Mouse (Mus musculus): ENCODE measurements around the gene Lsm7. TPM values are rescaled to one million over a fixed set of nuclear protein-coding genes. Genes with fewer than 3 reads are reported as not detected.

Lsm7 gene
- polyA plus RNA-seq, 1 experiment, result 150 TPM

DNA sequence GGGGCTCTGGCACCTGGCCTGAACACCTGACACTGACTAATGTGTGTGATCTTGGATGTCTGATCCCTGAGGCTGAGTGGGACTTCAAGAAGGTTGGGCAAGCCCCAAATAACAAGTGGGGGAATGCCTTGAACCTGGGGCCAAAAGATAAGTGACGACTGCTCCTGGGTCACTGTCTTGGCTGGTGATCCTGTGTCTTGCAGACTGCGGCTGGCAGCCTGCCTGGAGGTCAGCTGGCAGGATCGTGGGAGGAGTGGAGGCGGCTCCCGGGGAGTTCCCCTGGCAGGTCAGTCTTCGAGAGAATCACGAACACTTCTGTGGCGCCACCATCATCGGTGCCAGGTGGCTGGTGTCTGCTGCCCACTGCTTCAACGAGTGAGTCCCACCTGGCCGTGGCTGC is 32.2 kb upstream of the Lsm7 start:
- H3K27me3 ChIP-seq (ENCODE audit: control insufficient read depth, insufficient read depth, insufficient read length), result peaks cover 14% of the 10 kb centered on the region
- H3K36me3 ChIP-seq (ENCODE audit: control insufficient read depth, insufficient read depth), result no peaks in the 10 kb centered on the region
- no peak overlapping the region for H3K4me2 ChIP-seq (ENCODE audit: low read depth)
- TF ChIP-seq MYOD1 (IDR thresholded peaks at IDR 0.05; ENCODE audit: control insufficient read depth in 1 of 3, insufficient read length in 2 of 3, low read depth in 2 of 3) (peak in 1 of 3 experiments; percentile 35), E2F4 (IDR thresholded peaks at IDR 0.05; ENCODE audit: insufficient read depth) (no peak), MYOG (IDR thresholded peaks at IDR 0.05; ENCODE audit: control insufficient read depth in 1 of 3, insufficient read depth in 1 of 3, insufficient read length in 2 of 3, low read depth in 2 of 3) (peak in 1 of 3 experiments; percentile 80)
- H3K79me2 ChIP-seq (ENCODE audit: control insufficient read depth, insufficient read depth), result no peaks in the 10 kb centered on the region
- H3K4me3 ChIP-seq, result no peak overlapping the region
- no peak overlapping the region for H3ac ChIP-seq (ENCODE audit: control insufficient read depth, insufficient read length)

GRCm38 (mm10) chr10:80881301-80881700 is 26.3 kb upstream of the Lsm7 start:
- H3K27me3 ChIP-seq (ENCODE audit: control insufficient read depth, insufficient read depth, insufficient read length), result no peaks in the 10 kb centered on the region
- H3K4me3 ChIP-seq, result no peak overlapping the region
- H3K79me2 ChIP-seq (ENCODE audit: control insufficient read depth, insufficient read depth), result no peaks in the 10 kb centered on the region
- no peak overlapping the region for H3K4me2 ChIP-seq (ENCODE audit: low read depth)
- H3ac ChIP-seq (ENCODE audit: control insufficient read depth, insufficient read length), result no peak overlapping the region
- no peaks in the 10 kb centered on the region for H3K36me3 ChIP-seq (ENCODE audit: control insufficient read depth, insufficient read depth)
- TF ChIP-seq TCF3 (IDR thresholded peaks at IDR 0.05; ENCODE audit: insufficient read length, low read depth), result no peak
- no peak for TF ChIP-seq TCF12 (IDR thresholded peaks at IDR 0.05; ENCODE audit: insufficient read depth, poor library complexity, severe bottlenecking)
- no peak for TF ChIP-seq MYOD1 (IDR thresholded peaks at IDR 0.05; ENCODE audit: control insufficient read depth in 1 of 3, insufficient read length in 2 of 3, low read depth in 2 of 3)
- TF ChIP-seq MYOG (IDR thresholded peaks at IDR 0.05; ENCODE audit: control insufficient read depth in 1 of 3, insufficient read depth in 1 of 3, insufficient read length in 2 of 3, low read depth in 2 of 3), result no peak
- no peak for TF ChIP-seq CEBPB (IDR thresholded peaks at IDR 0.05; ENCODE audit: insufficient read depth, poor library complexity, severe bottlenecking)
- TF ChIP-seq SRF (IDR thresholded peaks at IDR 0.05; ENCODE audit: control insufficient read depth, insufficient read length, low read depth), result no peak
- TF ChIP-seq MAX (IDR thresholded peaks at IDR 0.05; ENCODE audit: low read depth), result no peak
- TF ChIP-seq POLR2A (IDR thresholded peaks at IDR 0.05; ENCODE audit: insufficient read length, low read depth), result no peak
- no peak for TF ChIP-seq POLR2AphosphoS2 (IDR thresholded peaks at IDR 0.05; ENCODE audit: insufficient read length, low read depth)
- TF ChIP-seq REST (IDR thresholded peaks at IDR 0.05; ENCODE audit: insufficient read depth, insufficient read length), result no peak
- no peak for TF ChIP-seq E2F4 (IDR thresholded peaks at IDR 0.05; ENCODE audit: insufficient read depth)
- no peak for TF ChIP-seq USF1 (IDR thresholded peaks at IDR 0.05; ENCODE audit: low read depth)

- no peaks in the 10 kb centered on the region for H3K27me3 ChIP-seq (ENCODE audit: control insufficient read depth, insufficient read depth, insufficient read length)
- H3K4me2 ChIP-seq (ENCODE audit: low read depth), result no peak overlapping the region
- no peaks in the 10 kb centered on the region for H3K36me3 ChIP-seq (ENCODE audit: control insufficient read depth, insufficient read depth)
- no peak overlapping the region for H3K4me3 ChIP-seq
- no peaks in the 10 kb centered on the region for H3K79me2 ChIP-seq (ENCODE audit: control insufficient read depth, insufficient read depth)
- H3ac ChIP-seq (ENCODE audit: control insufficient read depth, insufficient read length), result no peak overlapping the region
- TF ChIP-seq CEBPB (IDR thresholded peaks at IDR 0.05; ENCODE audit: insufficient read depth, poor library complexity, severe bottlenecking) (no peak), POLR2A (IDR thresholded peaks at IDR 0.05; ENCODE audit: insufficient read length, low read depth) (no peak), TCF3 (IDR thresholded peaks at IDR 0.05; ENCODE audit: insufficient read length, low read depth) (no peak), USF1 (IDR thresholded peaks at IDR 0.05; ENCODE audit: low read depth) (no peak), SRF (IDR thresholded peaks at IDR 0.05; ENCODE audit: control insufficient read depth, insufficient read length, low read depth) (no peak), MYOG (IDR thresholded peaks at IDR 0.05; ENCODE audit: control insufficient read depth in 1 of 3, insufficient read depth in 1 of 3, insufficient read length in 2 of 3, low read depth in 2 of 3) (no peak), POLR2AphosphoS2 (IDR thresholded peaks at IDR 0.05; ENCODE audit: insufficient read length, low read depth) (no peak), MAX (IDR thresholded peaks at IDR 0.05; ENCODE audit: low read depth) (no peak), MYOD1 (IDR thresholded peaks at IDR 0.05; ENCODE audit: control insufficient read depth in 1 of 3, insufficient read length in 2 of 3, low read depth in 2 of 3) (no peak), E2F4 (IDR thresholded peaks at IDR 0.05; ENCODE audit: insufficient read depth) (no peak), REST (IDR thresholded peaks at IDR 0.05; ENCODE audit: insufficient read depth, insufficient read length) (no peak), TCF12 (IDR thresholded peaks at IDR 0.05; ENCODE audit: insufficient read depth, poor library complexity, severe bottlenecking) (no peak)
Measured at GRCm38 (mm10) chr10:80880901-80881300, 25.9 kb upstream of the Lsm7 start.

GRCm38 (mm10) chr10:80880131-80880641 is 25.2 kb upstream of the Lsm7 start:
- no peak overlapping the region for H3K4me3 ChIP-seq
- H3K4me2 ChIP-seq (ENCODE audit: low read depth), result no peak overlapping the region
- H3ac ChIP-seq (ENCODE audit: control insufficient read depth, insufficient read length), result no peak overlapping the region
- H3K36me3 ChIP-seq (ENCODE audit: control insufficient read depth, insufficient read depth), result no peaks in the 10 kb centered on the region
- TF ChIP-seq SRF (IDR thresholded peaks at IDR 0.05; ENCODE audit: control insufficient read depth, insufficient read length, low read depth), result no peak
- TF ChIP-seq USF1 (IDR thresholded peaks at IDR 0.05; ENCODE audit: low read depth), result peak; percentile 70
- peak; percentile 35 for TF ChIP-seq MAX (IDR thresholded peaks at IDR 0.05; ENCODE audit: low read depth)
- no peak for TF ChIP-seq TCF12 (IDR thresholded peaks at IDR 0.05; ENCODE audit: insufficient read depth, poor library complexity, severe bottlenecking)
- TF ChIP-seq POLR2AphosphoS2 (IDR thresholded peaks at IDR 0.05; ENCODE audit: insufficient read length, low read depth), result no peak
- no peak for TF ChIP-seq CEBPB (IDR thresholded peaks at IDR 0.05; ENCODE audit: insufficient read depth, poor library complexity, severe bottlenecking)
- TF ChIP-seq TCF3 (IDR thresholded peaks at IDR 0.05; ENCODE audit: insufficient read length, low read depth), result no peak
- no peak for TF ChIP-seq POLR2A (IDR thresholded peaks at IDR 0.05; ENCODE audit: insufficient read length, low read depth)
- TF ChIP-seq REST (IDR thresholded peaks at IDR 0.05; ENCODE audit: insufficient read depth, insufficient read length), result no peak
- no peak for TF ChIP-seq MYOG (IDR thresholded peaks at IDR 0.05; ENCODE audit: control insufficient read depth in 1 of 3, insufficient read depth in 1 of 3, insufficient read length in 2 of 3, low read depth in 2 of 3)
- TF ChIP-seq MYOD1 (IDR thresholded peaks at IDR 0.05; ENCODE audit: control insufficient read depth in 1 of 3, insufficient read length in 2 of 3, low read depth in 2 of 3), result peak in 1 of 3 experiments; percentile 7
- TF ChIP-seq E2F4 (IDR thresholded peaks at IDR 0.05; ENCODE audit: insufficient read depth), result no peak
- H3K79me2 ChIP-seq (ENCODE audit: control insufficient read depth, insufficient read depth), result no peaks in the 10 kb centered on the region
- no peaks in the 10 kb centered on the region for H3K27me3 ChIP-seq (ENCODE audit: control insufficient read depth, insufficient read depth, insufficient read length)
